Mouse (Mus musculus): ENCODE data around the gene Chordc1. TPM values are rescaled to one million over a fixed set of nuclear protein-coding genes. Genes with fewer than 3 reads are reported as not detected.

Gene Chordc1
- total RNA-seq (2023; ENCODE audit: inconsistent age): 74.5 to 97.5 TPM (median 88.0 TPM) in 4 replicates

GRCm38 (mm10) chr9:18291571-18292429 lies at the start of gene Chordc1:
Gene Chordc1, plus strand, starts transcription at chr9:18292125.

Other genes with a start within 250 kb of the Chordc1 start
- gene Naalad2, start 110.9 kb downstream of the Chordc1 start, total RNA-seq (2023; ENCODE audit: inconsistent age): not detected in 4 replicates
- gene Ubtfl1, start 112.3 kb downstream of the Chordc1 start, total RNA-seq (2023; ENCODE audit: inconsistent age): not detected in 4 replicates
- not detected in 4 replicates for gene Mbd3l2, start 138.5 kb downstream of the Chordc1 start, total RNA-seq (2023; ENCODE audit: inconsistent age)
- gene Zfp558, start 186.1 kb downstream of the Chordc1 start, total RNA-seq (2023; ENCODE audit: inconsistent age): 0.54 to 1.8 TPM (median 0.78 TPM) in 3 of 4 replicates, not detected in the other
- not detected in 4 replicates for gene Mbd3l1, start 186.2 kb downstream of the Chordc1 start, total RNA-seq (2023; ENCODE audit: inconsistent age)

All from B cell, adult (primary cell).